Mouse (Mus musculus) G1E (cell line): ENCODE data around the gene Dpp3. TPM values are rescaled to one million over a fixed set of nuclear protein-coding genes. Genes with fewer than 3 reads are reported as not detected.

ENCODE experiments used
- ATAC-seq: 2 replicates; pipeline ENCODE4 v1.8.0; 2016; ENCODE audit warnings: mild to moderate bottlenecking; ENCODE audit not compliant: insufficient number of reproducible peaks, poor library complexity, low FRiP score, severe bottlenecking; ENCODE audit errors: extremely low read depth
- DNase-seq: peaks from one replicate; pipeline ENCODE4 v3.0.0; 2012; ENCODE audit warnings: low spot score
- H3K27me3 ChIP-seq: 2 replicates; pipeline ENCODE4 v1.6.1; 2012; ENCODE audit warnings: mild to moderate bottlenecking, low read length, inconsistent platforms; ENCODE audit not compliant: insufficient read depth
- H3K36me3 ChIP-seq: replicated peaks from 2 replicates; pipeline ENCODE3; 2012; ENCODE audit warnings: mild to moderate bottlenecking, inconsistent platforms
- H3K4me1 ChIP-seq: 2 replicates; pipeline ENCODE4 v1.6.1; 2012; ENCODE audit warnings: low read depth, low read length, inconsistent platforms, mixed read lengths; ENCODE audit not compliant: insufficient read depth
- H3K4me3 ChIP-seq: 2 replicates; pipeline ENCODE4 v1.5.1; 2012; ENCODE audit warnings: low read depth, mild to moderate bottlenecking, inconsistent platforms, low read length, moderate library complexity, mixed read lengths
- H3K9me3 ChIP-seq: replicated peaks from 2 replicates; pipeline ENCODE4 v1.6.1; 2012; ENCODE audit warnings: inconsistent platforms
- CTCF ChIP-seq: IDR thresholded peaks from 2 replicates; pipeline ENCODE4 v1.5.1; 2012; ENCODE audit warnings: low read depth, low read length, inconsistent platforms, mixed read lengths
- GATA1 ChIP-seq: IDR thresholded peaks from 2 replicates; pipeline ENCODE4 v1.6.1; 2012; ENCODE audit warnings: borderline replicate concordance, low read length, inconsistent platforms, mixed read lengths
- GATA2 ChIP-seq: IDR thresholded peaks from 2 replicates; pipeline ENCODE4 v1.6.1; 2012; ENCODE audit warnings: low read depth, low read length, inconsistent platforms, borderline replicate concordance
- POLR2AphosphoS5 ChIP-seq: IDR thresholded peaks from 2 replicates; pipeline ENCODE4 v1.6.1; 2012; ENCODE audit warnings: low read depth, low read length, inconsistent platforms; ENCODE audit not compliant: insufficient replicate concordance
- TAL1 ChIP-seq: conservative IDR thresholded peaks from 2 replicates; pipeline ENCODE4 v1.6.1; 2012; ENCODE audit warnings: low read depth, low read length, inconsistent platforms, mixed read lengths
- polyA plus RNA-seq: library from polyadenylated mRNA; stranded (reverse); fragments of >175 nt; gene quantifications from 2 replicates; pipeline ENCODE4 v1.2.3, GENCODE M21; 2012
- total RNA-seq, 2 experiments: library from RNA; stranded (forward) in 1 of 2; stranded (reverse) in 1 of 2; fragments of 200-1000 nt in 1 of 2; fragments of >200 nt in 1 of 2; fragmentation: Nextera tagmentation in 1 of 2; gene quantifications; 2 replicates each; pipeline ENCODE4 v1.2.3; 2014 to 2017

Gene Dpp3
- total and polyA plus RNA-seq, 3 experiments: 41.5 to 88.2 (median 47.3) TPM

GRCm38 (mm10) chr19:4898972-4899371, 29.1 kb downstream of the Dpp3 start:
- no peak for ATAC-seq
- no peaks in the 10 kb centered on the region for H3K4me1 ChIP-seq
- H3K9me3 ChIP-seq: no peaks in the 10 kb centered on the region
- H3K27me3 ChIP-seq: no peaks in the 10 kb centered on the region
- no peak for DNase-seq
- H3K36me3 ChIP-seq: peaks cover 15% of the 10 kb centered on the region
- no peak for TF ChIP-seq GATA1
- TF ChIP-seq TAL1: no peak
- no peak for TF ChIP-seq GATA2
- TF ChIP-seq POLR2AphosphoS5: no peak
- TF ChIP-seq CTCF: no peak
- no peak overlapping the region for H3K4me3 ChIP-seq

- H3K4me3 ChIP-seq: no peak overlapping the region
- ATAC-seq: no peak
- TF ChIP-seq TAL1: no peak
- TF ChIP-seq POLR2AphosphoS5: no peak
- TF ChIP-seq GATA1: no peak
- no peak for TF ChIP-seq GATA2
- no peak for TF ChIP-seq CTCF
- peaks cover 11% of the 10 kb centered on the region for H3K4me1 ChIP-seq
- no peak for DNase-seq
- H3K36me3 ChIP-seq: peaks cover 7% of the 10 kb centered on the region
- H3K9me3 ChIP-seq: no peaks in the 10 kb centered on the region
- H3K27me3 ChIP-seq: no peaks in the 10 kb centered on the region
Measured at GRCm38 (mm10) chr19:4896780-4897520, 31.1 kb downstream of the Dpp3 start.

GRCm38 (mm10) chr19:4891798-4892197, 36.3 kb downstream of the Dpp3 start:
- peaks cover 3% of the 10 kb centered on the region for H3K36me3 ChIP-seq
- peak; percentile 32; the same call in 1 of the 2 replicates for TF ChIP-seq TAL1
- TF ChIP-seq CTCF: no peak
- no peak for TF ChIP-seq GATA1
- H3K27me3 ChIP-seq: peaks cover 4% of the 10 kb centered on the region; the same call in 1 of the 2 replicates
- no peak for ATAC-seq
- peaks cover 19% of the 10 kb centered on the region for H3K4me1 ChIP-seq
- DNase-seq: no peak
- no peaks in the 10 kb centered on the region for H3K9me3 ChIP-seq
- no peak overlapping the region for H3K4me3 ChIP-seq

- H3K4me1 ChIP-seq: peaks cover 19% of the 10 kb centered on the region
- H3K9me3 ChIP-seq: no peaks in the 10 kb centered on the region
- TF ChIP-seq GATA2: no peak
- TF ChIP-seq GATA1: no peak
- no peak for TF ChIP-seq CTCF
- TF ChIP-seq POLR2AphosphoS5: no peak
- TF ChIP-seq TAL1: no peak
- peaks cover 11% of the 10 kb centered on the region for H3K36me3 ChIP-seq
- no peak overlapping the region for H3K4me3 ChIP-seq
- peaks cover 4% of the 10 kb centered on the region; the same call in 1 of the 2 replicates for H3K27me3 ChIP-seq
- ATAC-seq: no peak
- no peak for DNase-seq
Measured at GRCm38 (mm10) chr19:4889791-4890190, 38.3 kb downstream of the Dpp3 start.

- ATAC-seq: no peak
- TF ChIP-seq GATA2 (no peak), GATA1 (no peak), POLR2AphosphoS5 (no peak), TAL1 (no peak), CTCF (no peak)
- Histone ChIP-seq H3K4me3 (no peak overlapping the region), H3K4me1 (peaks cover 24% of the 10 kb centered on the region), H3K36me3 (peaks cover 59% of the 10 kb centered on the region), H3K9me3 (no peaks in the 10 kb centered on the region), H3K27me3 (no peaks in the 10 kb centered on the region)
- DNase-seq: no peak
Measured at GRCm38 (mm10) chr19:4883961-4884360, 44.1 kb downstream of the Dpp3 start.

- no peak for DNase-seq
- TF ChIP-seq TAL1: no peak
- no peak for TF ChIP-seq POLR2AphosphoS5
- no peak for TF ChIP-seq CTCF
- no peak for TF ChIP-seq GATA1
- TF ChIP-seq GATA2: no peak
- Histone ChIP-seq H3K4me3 (peak overlapping the region; percentile 98), H3K4me1 (peaks cover 39% of the 10 kb centered on the region), H3K36me3 (peaks cover 47% of the 10 kb centered on the region), H3K9me3 (no peaks in the 10 kb centered on the region), H3K27me3 (peaks cover 19% of the 10 kb centered on the region)
- no peak for ATAC-seq
Measured at GRCm38 (mm10) chr19:4879324-4879703, 48.8 kb downstream of the Dpp3 start.
